Mouse (Mus musculus) olfactory bulb, adult 2 months (tissue): Measurements from ENCODE around the gene Hadha. TPM values are rescaled to one million over a fixed set of nuclear protein-coding genes. Genes with fewer than 3 reads are reported as not detected.
A peak's percentile ranks its signal among the peaks of the same experiment; 100 is the strongest.

Source experiments
- H3K27ac ChIP-seq: fragments of 200-500 bp; 2 replicates; pipeline ENCODE4 v1.5.1; 2012; ENCODE audit warnings: low read depth, low read length; ENCODE audit not compliant: insufficient read depth
- H3K4me1 ChIP-seq: fragments of 200-500 bp; 2 replicates; pipeline ENCODE4 v1.6.1; 2012; ENCODE audit warnings: low read length; ENCODE audit not compliant: control insufficient read depth, insufficient read depth
- H3K4me3 ChIP-seq: fragments of 200-500 bp; 2 replicates; pipeline ENCODE4 v1.5.1; 2012; ENCODE audit warnings: mild to moderate bottlenecking, low read depth, low read length, moderate library complexity; ENCODE audit not compliant: insufficient read depth
- CTCF ChIP-seq: fragments of 200-500 bp; IDR thresholded peaks from 2 replicates; pipeline ENCODE4 v1.5.1; 2012; ENCODE audit warnings: low read depth, mild to moderate bottlenecking, low read length, moderate library complexity; ENCODE audit not compliant: insufficient read depth
- POLR2A ChIP-seq: fragments of 200-500 bp; IDR thresholded peaks from 2 replicates; pipeline ENCODE4 v1.6.1; 2012; ENCODE audit warnings: mild to moderate bottlenecking, low read depth, low read length, moderate library complexity; ENCODE audit not compliant: insufficient read depth
- WGBS: fragments of 180-500 bp; shearing (Covaris S2); methylation state at CpG from one replicate; pipeline ENCODE4 v1.1.7; 2018; 5-methylcytosine and 5-hydroxymethylcytosine counted together
- polyA plus RNA-seq: library from polyadenylated mRNA; stranded (reverse); fragments of >200 nt; gene quantifications from 2 replicates; pipeline ENCODE4 v1.2.4, GENCODE M21; 2012; ENCODE audit warnings: low replicate concordance; ENCODE audit not compliant: missing spikeins, insufficient read depth, insufficient read length

Hadha gene
- polyA plus RNA-seq, 1 experiment: 248 TPM

- Histone ChIP-seq H3K4me1 (0 out of 2 replicates have a peak, but pooled peaks cover 2% of the 10 kb centered on the region), H3K27ac (peak overlapping the region; percentile 54; the same call in 1 of the 2 replicates), H3K4me3 (peak overlapping the region; percentile 84)
- no peak for TF ChIP-seq POLR2A
- WGBS: 16% methylated on average over 13 of the region's 13 CpGs
These were observed 1.1 kb upstream of the Hadha start for GRCm38 (mm10) chr5:30155821-30156629.

- no peak for TF ChIP-seq POLR2A
- no peak for TF ChIP-seq CTCF
- peak overlapping the region; percentile 84 for H3K4me3 ChIP-seq
- H3K4me1 ChIP-seq: 0 out of 2 replicates have a peak, but pooled peaks cover 2% of the 10 kb centered on the region
- WGBS: under 1% methylated on average over 31 of the region's 31 CpGs
- H3K27ac ChIP-seq: peak overlapping the region; percentile 54
These were observed 432 bp upstream of the Hadha start for GRCm38 (mm10) chr5:30155395-30155792.

- no peaks in the 10 kb centered on the region for H3K4me1 ChIP-seq
- H3K27ac ChIP-seq: no peak overlapping the region
- WGBS: 19% methylated on average over 4 of the region's 4 CpGs
- TF ChIP-seq POLR2A: no peak
- TF ChIP-seq CTCF: no peak
- no peak overlapping the region for H3K4me3 ChIP-seq
These were observed 949 bp downstream of the Hadha start for GRCm38 (mm10) chr5:30154013-30154412.

- H3K4me1 ChIP-seq: no peaks in the 10 kb centered on the region
- WGBS: 91% methylated on average over 2 of the region's 2 CpGs
- no peak overlapping the region for H3K4me3 ChIP-seq
- TF ChIP-seq CTCF (no peak), POLR2A (no peak)
- H3K27ac ChIP-seq: no peak overlapping the region
These were observed 1.7 kb downstream of the Hadha start for GRCm38 (mm10) chr5:30153222-30153621.

GRCm38 (mm10) chr5:30152413-30152812, 2.5 kb downstream of the Hadha start:
- 15% methylated on average over 1 of the region's 1 CpGs for WGBS
- no peak for TF ChIP-seq CTCF
- Histone ChIP-seq H3K4me3 (no peak overlapping the region), H3K4me1 (no peaks in the 10 kb centered on the region), H3K27ac (no peak overlapping the region)

GRCm38 (mm10) chr5:30152007-30152406, 3.0 kb downstream of the Hadha start:
- no peak overlapping the region for H3K27ac ChIP-seq
- 14% methylated on average over 4 of the region's 4 CpGs for WGBS
- no peak for TF ChIP-seq POLR2A
- no peak for TF ChIP-seq CTCF
- H3K4me3 ChIP-seq: no peak overlapping the region
- H3K4me1 ChIP-seq: no peaks in the 10 kb centered on the region

- Histone ChIP-seq H3K27ac (no peak overlapping the region), H3K4me3 (no peak overlapping the region), H3K4me1 (no peaks in the 10 kb centered on the region)
- WGBS: 91% methylated on average over 5 of the region's 5 CpGs
- TF ChIP-seq POLR2A: no peak
- no peak for TF ChIP-seq CTCF
These were observed 6.6 kb downstream of the Hadha start for GRCm38 (mm10) chr5:30148133-30148920.

- TF ChIP-seq POLR2A (no peak), CTCF (no peak)
- no peak overlapping the region for H3K27ac ChIP-seq
- no peaks in the 10 kb centered on the region for H3K4me1 ChIP-seq
- WGBS: 71% methylated on average over 6 of the region's 6 CpGs
- no peak overlapping the region for H3K4me3 ChIP-seq
These were observed 8.4 kb downstream of the Hadha start for GRCm38 (mm10) chr5:30146526-30146925.

GRCm38 (mm10) chr5:30138193-30138592, 16.8 kb downstream of the Hadha start:
- no peak for TF ChIP-seq POLR2A
- no peak for TF ChIP-seq CTCF
- H3K4me3 ChIP-seq: no peak overlapping the region
- H3K27ac ChIP-seq: no peak overlapping the region
- H3K4me1 ChIP-seq: no peaks in the 10 kb centered on the region
- WGBS: 86% methylated on average over 4 of the region's 4 CpGs

- WGBS: 95% methylated on average over 9 of the region's 9 CpGs
- Histone ChIP-seq H3K4me1 (no peaks in the 10 kb centered on the region), H3K27ac (no peak overlapping the region), H3K4me3 (no peak overlapping the region)
- no peak for TF ChIP-seq CTCF
These were observed 17.7 kb downstream of the Hadha start for GRCm38 (mm10) chr5:30137271-30137670.
